Mouse (Mus musculus) limb, embryonic 11.5 days (tissue): ENCODE data around the gene Pik3ip1. TPM values are rescaled to one million over a fixed set of nuclear protein-coding genes. Genes with fewer than 3 reads are reported as not detected.
A peak's percentile ranks its signal among the peaks of the same experiment; 100 is the strongest.

Experiments used
- ATAC-seq: fragments of 200-750 bp; cut with Nextera tagmentation; 2 replicates; pipeline ENCODE4 v1.8.0; 2017; ENCODE audit warnings: low read depth; ENCODE audit not compliant: insufficient number of reproducible peaks, low FRiP score, low TSS enrichment
- DNase-seq: peaks from one replicate; pipeline ENCODE4 v3.0.0-alpha.2; 2015; ENCODE audit warnings: low spot score
- H3K27ac ChIP-seq: fragments of 300-500 bp; sonication (generic); replicated peaks from 2 replicates; pipeline ENCODE4 v1.5.1; 2014; ENCODE audit warnings: low read depth, mild to moderate bottlenecking, low read length
- H3K27me3 ChIP-seq: fragments of 300-500 bp; sonication (generic); 2 replicates; pipeline ENCODE4 v1.6.1; 2014; ENCODE audit warnings: mild to moderate bottlenecking, low read length, mixed read lengths; ENCODE audit not compliant: control insufficient read depth, insufficient read depth
- H3K36me3 ChIP-seq: fragments of 300-500 bp; sonication (generic); 2 replicates; pipeline ENCODE4 v1.6.1; 2014; ENCODE audit warnings: mild to moderate bottlenecking, low read length, moderate library complexity, mixed read lengths; ENCODE audit not compliant: control insufficient read depth, insufficient read depth
- H3K4me1 ChIP-seq: fragments of 300-500 bp; sonication (generic); 2 replicates; pipeline ENCODE4 v1.6.1; 2014; ENCODE audit warnings: low read length, mixed read lengths; ENCODE audit not compliant: control insufficient read depth, insufficient read depth
- H3K4me2 ChIP-seq: fragments of 300-500 bp; sonication (generic); 2 replicates; pipeline ENCODE4 v1.6.1; 2014; ENCODE audit warnings: low read depth, mild to moderate bottlenecking, moderate library complexity; ENCODE audit not compliant: severe bottlenecking
- H3K4me3 ChIP-seq: fragments of 300-500 bp; sonication (generic); 2 replicates; pipeline ENCODE4 v1.5.1; 2014; ENCODE audit warnings: low read depth, low read length
- H3K9ac ChIP-seq: fragments of 300-500 bp; sonication (generic); 2 replicates; pipeline ENCODE4 v1.6.1; 2014; ENCODE audit warnings: mild to moderate bottlenecking, low read length
- H3K9me3 ChIP-seq: fragments of 300-500 bp; sonication (generic); 2 replicates; pipeline ENCODE4 v1.6.1; 2016; ENCODE audit warnings: low read length; ENCODE audit not compliant: control insufficient read depth
- WGBS: fragments of 180-500 bp; shearing (Covaris S2); extraction: QIAGEN DNeasy Blood & Tissue Kit; methylation state at CpG from one replicate; pipeline ENCODE4 v1.1.7; 2014; 5-methylcytosine and 5-hydroxymethylcytosine counted together
- polyA plus RNA-seq: library from polyadenylated mRNA; unstranded; fragments of >200 nt; fragmentation: Nextera tagmentation; extraction: Ambion mirVana; gene quantifications from 2 replicates; pipeline ENCODE4 v1.2.1, GENCODE M21; 2014

The Pik3ip1 gene
- polyA plus RNA-seq, 1 experiment from 2014 or later, result 10.2 TPM

- H3K9ac ChIP-seq, result no peak overlapping the region
Measured at GRCm38 (mm10) chr11:3349343-3349695, 19.1 kb downstream of the Pik3ip1 start.

GRCm38 (mm10) chr11:3352131-3352530 is 21.9 kb downstream of the Pik3ip1 start:
- Histone ChIP-seq H3K27ac (no peak overlapping the region), H3K27me3 (no peaks in the 10 kb centered on the region), H3K9me3 (no peaks in the 10 kb centered on the region), H3K9ac (no peak overlapping the region), H3K4me2 (no peak overlapping the region), H3K36me3 (peaks cover 19% of the 10 kb centered on the region), H3K4me3 (no peak overlapping the region), H3K4me1 (peaks cover 9% of the 10 kb centered on the region)
- 91% methylated on average over 9 of the region's 9 CpGs for WGBS
- ATAC-seq, result no peak
- no peak for DNase-seq

More at GRCm38 (mm10) chr11:3349343-3349695, 19.1 kb downstream of the Pik3ip1 start:
- no peaks in the 10 kb centered on the region for H3K27me3 ChIP-seq
- no peak overlapping the region for H3K4me3 ChIP-seq
- peaks cover 9% of the 10 kb centered on the region for H3K4me1 ChIP-seq
- no peak overlapping the region for H3K4me2 ChIP-seq
- no peak for ATAC-seq
- H3K27ac ChIP-seq, result no peak overlapping the region
- H3K36me3 ChIP-seq, result peaks cover 15% of the 10 kb centered on the region; the same call in 1 of the 2 replicates
- DNase-seq, result no peak
- WGBS, result 86% methylated on average over 4 of the region's 4 CpGs
- no peaks in the 10 kb centered on the region for H3K9me3 ChIP-seq

- Histone ChIP-seq H3K4me2 (no peak overlapping the region), H3K36me3 (peaks cover 19% of the 10 kb centered on the region), H3K9ac (no peak overlapping the region), H3K9me3 (no peaks in the 10 kb centered on the region), H3K4me3 (no peak overlapping the region), H3K27me3 (no peaks in the 10 kb centered on the region), H3K4me1 (peaks cover 9% of the 10 kb centered on the region), H3K27ac (no peak overlapping the region)
- ATAC-seq (no peak), DNase-seq (no peak)
- WGBS, result 53% methylated on average over 18 of the region's 18 CpGs
Measured at GRCm38 (mm10) chr11:3352990-3353585, 22.9 kb downstream of the Pik3ip1 start.

GRCm38 (mm10) chr11:3362854-3363253 is 32.7 kb downstream of the Pik3ip1 start:
- Histone ChIP-seq H3K4me3 (no peak overlapping the region), H3K27ac (no peak overlapping the region), H3K4me2 (no peak overlapping the region), H3K27me3 (no peaks in the 10 kb centered on the region), H3K36me3 (peaks cover 4% of the 10 kb centered on the region; the same call in 1 of the 2 replicates), H3K9me3 (no peaks in the 10 kb centered on the region), H3K9ac (no peak overlapping the region), H3K4me1 (no peaks in the 10 kb centered on the region)
- 86% methylated on average over 3 of the region's 3 CpGs for whole genome bisulfite sequencing
- DNase-seq (no peak), ATAC-seq (no peak)

- H3K4me2 ChIP-seq, result no peak overlapping the region
- no peak overlapping the region for H3K9ac ChIP-seq
- 81% methylated on average over 7 of the region's 7 CpGs for WGBS
- DNase-seq (no peak), ATAC-seq (no peak)
- no peaks in the 10 kb centered on the region for H3K27me3 ChIP-seq
- H3K4me1 ChIP-seq, result 0 out of 2 replicates have a peak, but pooled peaks cover 11% of the 10 kb centered on the region
- no peaks in the 10 kb centered on the region for H3K9me3 ChIP-seq
- no peaks in the 10 kb centered on the region for H3K36me3 ChIP-seq
- H3K27ac ChIP-seq, result no peak overlapping the region
- H3K4me3 ChIP-seq, result no peak overlapping the region
Measured at GRCm38 (mm10) chr11:3366411-3366810, 36.2 kb downstream of the Pik3ip1 start.

- Histone ChIP-seq H3K4me1 (peaks cover 18% of the 10 kb centered on the region), H3K9me3 (no peaks in the 10 kb centered on the region), H3K27me3 (no peaks in the 10 kb centered on the region), H3K36me3 (no peaks in the 10 kb centered on the region), H3K27ac (no peak overlapping the region), H3K4me3 (no peak overlapping the region), H3K9ac (no peak overlapping the region; the same call in 1 of the 2 replicates), H3K4me2 (no peak overlapping the region)
- no peak for ATAC-seq
- no peak for DNase-seq
- WGBS, result 48% methylated on average over 7 of the region's 7 CpGs
Measured at GRCm38 (mm10) chr11:3368983-3369382, 38.8 kb downstream of the Pik3ip1 start.

- H3K4me2 ChIP-seq, result no peak overlapping the region
Measured at GRCm38 (mm10) chr11:3369449-3369848, 39.2 kb downstream of the Pik3ip1 start.

GRCm38 (mm10) chr11:3370162-3370561 is 40.0 kb downstream of the Pik3ip1 start:
- H3K27me3 ChIP-seq, result no peaks in the 10 kb centered on the region
- peaks cover 28% of the 10 kb centered on the region for H3K4me1 ChIP-seq
- H3K36me3 ChIP-seq, result no peaks in the 10 kb centered on the region
- H3K9ac ChIP-seq, result no peak overlapping the region
- H3K9me3 ChIP-seq, result no peaks in the 10 kb centered on the region
- H3K27ac ChIP-seq, result no peak overlapping the region
- H3K4me3 ChIP-seq, result no peak overlapping the region
- DNase-seq (no peak), ATAC-seq (no peak)
- WGBS, result 79% methylated on average over 2 of the region's 2 CpGs
- H3K4me2 ChIP-seq, result peak overlapping the region; percentile 96

More at GRCm38 (mm10) chr11:3369449-3369848, 39.2 kb downstream of the Pik3ip1 start:
- 77% methylated on average over 5 of the region's 5 CpGs for WGBS
- Histone ChIP-seq H3K9me3 (no peaks in the 10 kb centered on the region), H3K27ac (no peak overlapping the region), H3K27me3 (no peaks in the 10 kb centered on the region), H3K4me3 (no peak overlapping the region), H3K36me3 (no peaks in the 10 kb centered on the region), H3K9ac (no peak overlapping the region), H3K4me1 (peaks cover 23% of the 10 kb centered on the region)
- ATAC-seq (no peak), DNase-seq (no peak)
